Mouse (Mus musculus) myocyte (in vitro differentiated cells): ENCODE measurements around the gene Il1rapl2. TPM values are rescaled to one million over a fixed set of nuclear protein-coding genes. Genes with fewer than 3 reads are reported as not detected.

Source experiments
- H3K27me3 ChIP-seq: one replicate; pipeline ENCODE4 v1.6.1; 2011; ENCODE audit not compliant: control insufficient read depth, insufficient read depth, insufficient read length
- H3K36me3 ChIP-seq: one replicate; pipeline ENCODE4 v1.6.1; 2011; ENCODE audit not compliant: control insufficient read depth, insufficient read depth
- H3K4me2 ChIP-seq: one replicate; pipeline ENCODE4 v1.6.1; 2011; ENCODE audit warnings: low read depth, control low read depth
- H3K4me3 ChIP-seq: one replicate; pipeline ENCODE4 v1.5.1; 2011; ENCODE audit warnings: mild to moderate bottlenecking, control low read depth, moderate library complexity
- H3K79me2 ChIP-seq: one replicate; pipeline ENCODE4 v1.6.1; 2011; ENCODE audit not compliant: control insufficient read depth, insufficient read depth
- H3ac ChIP-seq: one replicate; pipeline ENCODE4 v1.6.1; 2011; ENCODE audit not compliant: control insufficient read depth, insufficient read length
- CEBPB ChIP-seq: IDR thresholded peaks from 2 replicates; pipeline ENCODE4 v1.6.1; 2011; ENCODE audit warnings: mild to moderate bottlenecking, moderate library complexity; ENCODE audit not compliant: poor library complexity, insufficient read depth, severe bottlenecking
- E2F4 ChIP-seq: IDR thresholded peaks from one replicate; pipeline ENCODE4 v1.6.1; 2011; ENCODE audit warnings: mild to moderate bottlenecking, control low read depth, moderate library complexity; ENCODE audit not compliant: insufficient read depth
- MAX ChIP-seq: IDR thresholded peaks from one replicate; pipeline ENCODE4 v1.6.1; 2011; ENCODE audit warnings: low read depth, mild to moderate bottlenecking, control low read depth
- MYOD1 ChIP-seq, 3 experiments: IDR thresholded peaks; one replicate each; pipeline ENCODE4 v1.6.1; 2011; ENCODE audit warnings: control low read depth in 2 of 3, low read depth in 2 of 3, mild to moderate bottlenecking in 2 of 3, moderate library complexity in 1 of 3; ENCODE audit not compliant: insufficient read length in 2 of 3, control insufficient read depth in 1 of 3
- MYOG ChIP-seq, 3 experiments: IDR thresholded peaks; one replicate each; pipeline ENCODE4 v1.6.1; 2011; ENCODE audit warnings: control low read depth in 2 of 3, low read depth in 2 of 3, mild to moderate bottlenecking in 2 of 3; ENCODE audit not compliant: insufficient read length in 2 of 3, control insufficient read depth in 1 of 3, insufficient read depth in 1 of 3
- POLR2A ChIP-seq: IDR thresholded peaks from one replicate; pipeline ENCODE4 v1.6.1; 2011; ENCODE audit warnings: low read depth, mild to moderate bottlenecking, control low read depth, moderate library complexity; ENCODE audit not compliant: insufficient read length
- POLR2AphosphoS2 ChIP-seq: IDR thresholded peaks from one replicate; pipeline ENCODE4 v1.6.1; 2011; ENCODE audit warnings: low read depth, control low read depth; ENCODE audit not compliant: insufficient read length
- REST ChIP-seq: IDR thresholded peaks from one replicate; pipeline ENCODE4 v1.6.1; 2011; ENCODE audit warnings: mild to moderate bottlenecking, control low read depth, moderate library complexity; ENCODE audit not compliant: insufficient read depth, insufficient read length
- SRF ChIP-seq: IDR thresholded peaks from one replicate; pipeline ENCODE4 v1.6.1; 2011; ENCODE audit warnings: low read depth; ENCODE audit not compliant: control insufficient read depth, insufficient read length
- TCF12 ChIP-seq: IDR thresholded peaks from one replicate; pipeline ENCODE4 v1.6.1; 2011; ENCODE audit warnings: mild to moderate bottlenecking, control low read depth; ENCODE audit not compliant: poor library complexity, insufficient read depth, severe bottlenecking
- TCF3 ChIP-seq: IDR thresholded peaks from one replicate; pipeline ENCODE4 v1.6.1; 2011; ENCODE audit warnings: low read depth, control low read depth; ENCODE audit not compliant: insufficient read length
- USF1 ChIP-seq: IDR thresholded peaks from one replicate; pipeline ENCODE4 v1.6.1; 2011; ENCODE audit warnings: low read depth, mild to moderate bottlenecking, control low read depth, moderate library complexity
- polyA plus RNA-seq: library from polyadenylated mRNA; unstranded; fragments of >200 nt; fragmentation: generic; extraction: Trizol; gene quantifications from one replicate; pipeline ENCODE4 v1.2.1, GENCODE M21; 2012; ENCODE audit warnings: missing spikeins

Gene Il1rapl2
- polyA plus RNA-seq, 1 experiment = not detected

GRCm38 (mm10) chrX:137805484-137806200 is 235.2 kb downstream of the Il1rapl2 start:
- no peak overlapping the region for H3K4me2 ChIP-seq
- no peaks in the 10 kb centered on the region for H3K36me3 ChIP-seq
- H3ac ChIP-seq = no peak overlapping the region
- no peaks in the 10 kb centered on the region for H3K27me3 ChIP-seq
- H3K79me2 ChIP-seq = no peaks in the 10 kb centered on the region
- no peak overlapping the region for H3K4me3 ChIP-seq
- TF ChIP-seq POLR2AphosphoS2 (no peak), TCF12 (no peak), USF1 (no peak), POLR2A (no peak)

- Histone ChIP-seq H3ac (no peak overlapping the region), H3K4me3 (no peak overlapping the region), H3K27me3 (no peaks in the 10 kb centered on the region), H3K36me3 (no peaks in the 10 kb centered on the region), H3K4me2 (no peak overlapping the region), H3K79me2 (no peaks in the 10 kb centered on the region)
- TF ChIP-seq USF1 (no peak), MYOD1 (IDR thresholded peaks at IDR 0.05; ENCODE audit: control insufficient read depth in 1 of 3, insufficient read length in 2 of 3, low read depth in 2 of 3) (no peak), TCF12 (no peak), E2F4 (no peak), MAX (no peak), SRF (no peak), POLR2AphosphoS2 (no peak), CEBPB (no peak), REST (no peak), TCF3 (no peak), MYOG (IDR thresholded peaks at IDR 0.05; ENCODE audit: control insufficient read depth in 1 of 3, insufficient read depth in 1 of 3, insufficient read length in 2 of 3, low read depth in 2 of 3) (no peak), POLR2A (no peak)
These were observed 236.1 kb downstream of the Il1rapl2 start for GRCm38 (mm10) chrX:137806231-137807114.

GRCm38 (mm10) chrX:137809526-137809925 is 239.1 kb downstream of the Il1rapl2 start:
- H3K27me3 ChIP-seq = no peaks in the 10 kb centered on the region
- H3ac ChIP-seq = no peak overlapping the region
- no peak overlapping the region for H3K4me3 ChIP-seq
- H3K4me2 ChIP-seq = no peak overlapping the region
- no peaks in the 10 kb centered on the region for H3K36me3 ChIP-seq
- H3K79me2 ChIP-seq = no peaks in the 10 kb centered on the region
- TF ChIP-seq REST = no peak
- no peak for TF ChIP-seq TCF3
- no peak for TF ChIP-seq POLR2A
- no peak for TF ChIP-seq MAX
- no peak for TF ChIP-seq MYOD1 (IDR thresholded peaks at IDR 0.05; ENCODE audit: control insufficient read depth in 1 of 3, insufficient read length in 2 of 3, low read depth in 2 of 3)
- no peak for TF ChIP-seq TCF12
- no peak for TF ChIP-seq USF1
- no peak for TF ChIP-seq POLR2AphosphoS2
- TF ChIP-seq SRF = no peak
- no peak for TF ChIP-seq MYOG (IDR thresholded peaks at IDR 0.05; ENCODE audit: control insufficient read depth in 1 of 3, insufficient read depth in 1 of 3, insufficient read length in 2 of 3, low read depth in 2 of 3)

- no peak for TF ChIP-seq TCF3
- no peak for TF ChIP-seq REST
- no peak for TF ChIP-seq CEBPB
- no peak for TF ChIP-seq POLR2AphosphoS2
- TF ChIP-seq TCF12 = no peak
- TF ChIP-seq MYOG (IDR thresholded peaks at IDR 0.05; ENCODE audit: control insufficient read depth in 1 of 3, insufficient read depth in 1 of 3, insufficient read length in 2 of 3, low read depth in 2 of 3) = no peak
- no peak for TF ChIP-seq POLR2A
- TF ChIP-seq USF1 = no peak
- no peak for TF ChIP-seq SRF
- no peak for TF ChIP-seq MAX
- no peak for TF ChIP-seq MYOD1 (IDR thresholded peaks at IDR 0.05; ENCODE audit: control insufficient read depth in 1 of 3, insufficient read length in 2 of 3, low read depth in 2 of 3)
- TF ChIP-seq E2F4 = no peak
These were observed 241.7 kb downstream of the Il1rapl2 start for GRCm38 (mm10) chrX:137812151-137812550.

More at GRCm38 (mm10) chrX:137812151-137812550, 241.7 kb downstream of the Il1rapl2 start:
- no peaks in the 10 kb centered on the region for H3K36me3 ChIP-seq
- no peaks in the 10 kb centered on the region for H3K79me2 ChIP-seq
- no peak overlapping the region for H3K4me3 ChIP-seq
- H3ac ChIP-seq = no peak overlapping the region
- no peak overlapping the region for H3K4me2 ChIP-seq
- no peaks in the 10 kb centered on the region for H3K27me3 ChIP-seq
